Mouse (Mus musculus) hematopoietic stem cell, adult 5-6 weeks (primary cell): ENCODE results near the gene Smco4. TPM values are rescaled to one million over a fixed set of nuclear protein-coding genes. Genes with fewer than 3 reads are reported as not detected.

Experiments used
- ATAC-seq, 2 experiments: fragments of 125-278 bp in 1 of 2; replicated peaks in 1 of 2; 2 replicates each; pipeline ENCODE4 v1.8.0; 2016 to 2017; ENCODE audit warnings: inconsistent platforms in 2 of 2, mild to moderate bottlenecking in 2 of 2, moderate number of reproducible peaks in 2 of 2, low read depth in 1 of 2, moderate TSS enrichment in 1 of 2; ENCODE audit not compliant: low FRiP score in 2 of 2, poor library complexity in 2 of 2, severe bottlenecking in 2 of 2, insufficient read depth in 1 of 2, low TSS enrichment in 1 of 2
- total RNA-seq: library from RNA; stranded (forward); fragments of 172-1452, 232-1000 nt; gene quantifications from 2 replicates; pipeline ENCODE4 v1.2.3, GENCODE M21; 2017

Gene Smco4
- total RNA-seq, 1 experiment from 2014 or later, result 9.8 TPM

DNA sequence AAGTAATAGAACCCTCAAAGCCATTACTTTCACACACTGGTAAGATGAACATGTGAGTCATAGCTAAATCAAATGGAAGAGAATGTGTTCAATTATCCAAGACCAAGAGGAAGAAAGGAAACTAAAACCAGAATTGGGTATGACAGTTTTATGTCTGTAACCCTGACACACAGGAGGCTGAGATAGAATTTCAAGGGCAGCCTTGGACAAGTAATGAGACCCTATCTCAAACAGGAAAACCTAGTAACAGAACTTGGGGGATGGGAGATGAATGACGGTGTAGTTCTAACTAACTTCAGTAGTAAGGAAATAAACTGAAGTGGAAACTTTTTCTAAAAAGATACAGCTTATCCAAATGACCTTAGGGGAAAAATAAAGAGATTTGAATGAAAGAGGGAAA lies 85.2 kb downstream of the Smco4 start:
- ATAC-seq, result no peak

DNA sequence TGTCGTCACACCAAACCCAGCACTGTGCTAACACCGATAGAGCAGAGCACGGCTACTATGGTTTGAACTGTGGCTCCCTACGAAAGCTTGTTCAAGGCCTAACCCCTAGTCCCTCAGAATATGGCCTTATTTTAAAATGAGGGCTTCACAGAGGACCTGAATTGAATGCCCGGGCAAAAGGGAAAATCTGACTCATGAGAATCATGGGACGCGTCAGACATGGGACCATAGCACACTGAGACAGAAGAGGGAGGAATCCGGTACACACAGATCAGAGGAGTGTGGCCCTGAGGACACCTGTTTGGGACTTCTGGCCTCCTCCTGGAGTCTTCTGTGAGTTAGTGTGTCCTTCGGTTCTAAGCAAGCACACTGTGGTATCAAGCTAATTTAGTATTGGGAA lies 85.7 kb downstream of the Smco4 start:
- ATAC-seq, result no peak

DNA sequence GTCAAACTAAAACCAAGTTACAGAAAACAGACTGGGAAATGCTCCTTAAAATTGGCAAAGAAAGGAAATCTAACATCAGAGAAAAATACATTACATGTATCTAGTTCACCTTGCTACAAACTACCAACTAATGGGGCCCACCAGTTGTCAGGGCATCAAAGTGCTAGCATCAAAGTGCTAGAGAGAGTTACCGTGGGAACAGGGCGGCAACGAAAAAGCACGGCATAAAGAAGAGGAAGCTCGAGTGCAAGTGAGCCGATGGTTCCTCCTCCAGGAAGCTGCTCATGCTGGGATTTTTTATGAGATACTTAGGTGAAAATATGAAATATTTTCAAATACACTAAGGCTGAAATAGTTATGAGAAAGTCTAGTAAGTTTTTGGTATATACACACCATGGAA lies 86.9 kb downstream of the Smco4 start:
- 0 out of 4 replicates have a peak, but pooled peaks of 1 of the 2 experiments have one; percentile 42 for ATAC-seq

DNA sequence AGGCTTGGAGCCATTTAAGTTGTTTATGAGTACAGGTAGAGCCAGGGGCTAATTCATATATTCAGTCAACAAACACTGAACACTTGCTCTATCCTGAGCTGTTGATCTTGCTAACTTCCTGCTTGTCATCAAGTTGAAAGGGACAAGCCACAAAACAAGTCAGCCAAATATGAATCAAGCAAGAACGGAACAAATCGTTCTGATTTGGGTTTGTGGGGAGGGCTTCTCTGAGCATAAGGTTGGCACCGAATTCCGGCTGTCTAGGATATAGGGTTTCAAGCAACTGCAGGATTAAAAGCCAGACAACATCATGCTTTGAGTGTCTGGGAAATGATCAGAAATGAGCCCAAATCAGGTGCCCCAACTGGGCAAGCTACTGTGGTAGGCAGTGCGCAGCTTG lies 88.8 kb downstream of the Smco4 start:
- ATAC-seq, result no peak

DNA sequence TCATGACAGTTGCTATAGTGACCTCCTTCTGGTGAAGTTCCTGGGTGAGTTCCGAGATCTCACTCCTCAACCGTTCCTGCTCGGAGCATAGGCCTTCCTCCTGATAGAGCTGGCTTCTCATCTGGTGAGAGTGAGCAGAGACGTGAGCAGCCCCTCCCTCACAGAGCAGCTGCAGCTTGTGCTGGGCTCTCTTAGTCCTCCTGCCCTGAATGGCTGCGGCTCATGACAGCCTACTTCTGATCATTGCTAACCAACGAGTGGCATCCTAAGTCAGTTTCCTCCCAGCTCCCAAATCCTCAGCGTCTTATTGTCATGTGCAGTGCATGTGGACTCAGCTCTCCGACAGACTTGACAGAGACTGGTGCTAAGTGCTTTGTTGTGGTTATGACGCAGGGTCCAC lies 91.0 kb downstream of the Smco4 start:
- no peak for ATAC-seq

DNA sequence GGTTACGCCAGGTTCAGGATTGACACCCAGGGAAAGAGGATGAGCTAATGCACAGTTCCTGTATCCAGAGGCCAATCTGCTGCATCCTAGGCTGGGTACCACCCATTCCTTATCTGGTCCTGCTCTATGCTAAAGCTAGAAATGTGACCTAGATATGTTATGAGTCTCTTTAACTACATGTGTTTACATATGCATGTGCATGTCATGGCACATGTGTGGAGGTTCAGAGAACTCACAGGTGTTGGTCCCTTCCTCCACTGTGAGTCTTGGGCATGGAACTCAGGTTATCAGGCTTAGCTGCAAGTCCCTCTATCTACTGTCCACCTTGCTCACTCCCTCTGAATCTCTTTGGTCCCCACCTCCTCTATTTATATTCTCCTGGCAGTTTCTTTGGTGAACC lies 92.7 kb downstream of the Smco4 start:
- ATAC-seq, result no peak

DNA sequence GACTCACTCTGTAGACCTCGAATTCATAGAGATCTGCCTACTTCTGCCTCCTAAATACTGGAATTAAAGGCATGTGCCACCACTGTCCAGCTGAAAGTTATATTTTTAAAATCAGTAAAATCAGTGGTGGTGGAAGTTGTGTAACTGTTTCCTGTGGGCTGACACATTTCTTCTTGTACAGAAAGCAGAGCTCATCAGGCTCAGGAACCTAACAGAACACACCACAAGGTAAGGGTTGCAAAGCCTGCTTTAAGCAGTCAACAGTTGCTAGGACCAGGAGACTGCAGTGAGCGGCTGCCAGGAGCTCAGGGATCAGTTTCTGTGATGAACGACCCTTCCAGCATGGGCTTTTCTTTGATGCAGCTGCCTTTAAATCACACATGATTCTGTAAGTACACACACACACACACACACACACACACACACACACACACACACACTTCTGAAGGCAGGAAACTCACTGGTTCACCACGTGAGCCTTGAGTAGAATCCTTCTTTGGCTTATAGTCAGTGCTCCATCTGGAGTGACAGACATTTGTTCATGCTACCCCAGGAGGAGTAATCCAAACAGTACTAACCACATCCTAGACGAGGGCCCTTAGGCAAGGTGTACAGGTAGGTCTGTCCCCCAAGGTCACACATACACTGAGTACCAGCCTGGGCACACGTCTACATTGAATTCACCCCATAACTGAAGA lies 94.1 kb downstream of the Smco4 start:
- ATAC-seq, result peak; percentile 30 to 45; a peak in 1 of 4 replicates

DNA sequence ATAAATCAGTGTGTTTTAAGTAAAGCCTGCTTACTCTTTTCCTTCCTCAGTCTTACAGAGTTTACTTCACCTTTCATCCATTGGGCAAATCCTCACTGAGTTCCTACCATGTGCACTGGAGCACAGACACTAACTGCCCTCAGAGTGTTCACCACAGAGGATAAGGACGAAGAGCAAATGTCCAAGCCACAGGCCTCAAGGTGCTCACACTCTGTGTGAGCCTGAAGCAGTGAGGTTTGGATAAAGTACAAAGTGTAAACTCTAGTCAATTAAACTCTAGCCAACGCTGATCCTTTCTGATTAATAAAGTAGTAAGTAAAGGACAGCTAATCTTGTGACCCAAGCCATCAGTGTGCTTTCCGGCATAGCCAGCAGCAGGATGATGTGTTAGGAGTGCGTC lies 100.9 kb downstream of the Smco4 start:
- no peak for ATAC-seq

Other genes with a start within 250 kb of the Smco4 start
- gene Med17, start 213.5 kb upstream of the Smco4 start, total RNA-seq, result 29.4 and 35.4 TPM in 2 replicates
- 1,341 and 1,379 TPM in 2 replicates for gene Taf1d, start 187.2 kb upstream of the Smco4 start, total RNA-seq
- gene 4931406C07Rik, start 187.0 kb upstream of the Smco4 start, total RNA-seq, result 26.7 and 32.0 TPM in 2 replicates
- gene Cep295, start 135.6 kb upstream of the Smco4 start, total RNA-seq, result 57.0 and 72.5 TPM in 2 replicates
- gene Deup1, start 134.5 kb downstream of the Smco4 start, total RNA-seq, result not detected in 2 replicates
- gene Slc36a4, start 216.3 kb downstream of the Smco4 start, total RNA-seq, result 7.3 and 8.9 TPM in 2 replicates